Mouse (Mus musculus): Measurements from ENCODE around the gene Ovol3. TPM values are rescaled to one million over a fixed set of nuclear protein-coding genes. Genes with fewer than 3 reads are reported as not detected.
A peak's percentile ranks its signal among the peaks of the same experiment; 100 is the strongest.

The Ovol3 gene
- polyA plus RNA-seq, 1 experiment = not detected

- Histone ChIP-seq H3K27ac (ENCODE audit: insufficient read depth, low read length) (no peak overlapping the region), H3K4me3 (ENCODE audit: insufficient read depth, low read length) (no peak overlapping the region), H3K4me1 (ENCODE audit: control insufficient read depth, insufficient read depth, low read length) (peaks cover 4% of the 10 kb centered on the region)
- TF ChIP-seq CTCF (IDR thresholded peaks at IDR 0.05; ENCODE audit: borderline replicate concordance, insufficient read depth, low read length) (no peak), POLR2A (IDR thresholded peaks at IDR 0.05; ENCODE audit: low read depth, low read length) (no peak)
Measured at GRCm38 (mm10) chr7:30197592-30198129, 37.9 kb downstream of the Ovol3 start.

- peaks cover 4% of the 10 kb centered on the region for H3K4me1 ChIP-seq (ENCODE audit: control insufficient read depth, insufficient read depth, low read length)
- no peak overlapping the region for H3K27ac ChIP-seq (ENCODE audit: insufficient read depth, low read length)
- TF ChIP-seq CTCF (IDR thresholded peaks at IDR 0.05; ENCODE audit: borderline replicate concordance, insufficient read depth, low read length) (no peak), POLR2A (IDR thresholded peaks at IDR 0.05; ENCODE audit: low read depth, low read length) (no peak)
- no peak overlapping the region for H3K4me3 ChIP-seq (ENCODE audit: insufficient read depth, low read length)
Measured at GRCm38 (mm10) chr7:30196171-30196570, 39.4 kb downstream of the Ovol3 start.

GRCm38 (mm10) chr7:30195461-30195860 is 40.1 kb downstream of the Ovol3 start:
- H3K4me3 ChIP-seq (ENCODE audit: insufficient read depth, low read length) = no peak overlapping the region

GRCm38 (mm10) chr7:30194884-30195283 is 40.6 kb downstream of the Ovol3 start:
- Histone ChIP-seq H3K4me1 (ENCODE audit: control insufficient read depth, insufficient read depth, low read length) (peaks cover 4% of the 10 kb centered on the region), H3K27ac (ENCODE audit: insufficient read depth, low read length) (peak overlapping the region; percentile 92), H3K4me3 (ENCODE audit: insufficient read depth, low read length) (peak overlapping the region; percentile 94)
- TF ChIP-seq POLR2A (IDR thresholded peaks at IDR 0.05; ENCODE audit: low read depth, low read length) (peak; percentile 96), CTCF (IDR thresholded peaks at IDR 0.05; ENCODE audit: borderline replicate concordance, insufficient read depth, low read length) (no peak)

More at GRCm38 (mm10) chr7:30195461-30195860, 40.1 kb downstream of the Ovol3 start:
- Histone ChIP-seq H3K4me1 (ENCODE audit: control insufficient read depth, insufficient read depth, low read length) (peaks cover 4% of the 10 kb centered on the region), H3K27ac (ENCODE audit: insufficient read depth, low read length) (peak overlapping the region; percentile 9; the same call in 1 of the 2 replicates)
- TF ChIP-seq POLR2A (IDR thresholded peaks at IDR 0.05; ENCODE audit: low read depth, low read length) (no peak), CTCF (IDR thresholded peaks at IDR 0.05; ENCODE audit: borderline replicate concordance, insufficient read depth, low read length) (no peak)

- H3K27ac ChIP-seq (ENCODE audit: insufficient read depth, low read length) = peak overlapping the region; percentile 92
- TF ChIP-seq CTCF (IDR thresholded peaks at IDR 0.05; ENCODE audit: borderline replicate concordance, insufficient read depth, low read length) = no peak
- peak; percentile 30; the same call in 1 of the 2 replicates for TF ChIP-seq POLR2A (IDR thresholded peaks at IDR 0.05; ENCODE audit: low read depth, low read length)
Measured at GRCm38 (mm10) chr7:30194101-30194831, 41.3 kb downstream of the Ovol3 start.

GRCm38 (mm10) chr7:30193581-30194100 is 41.9 kb downstream of the Ovol3 start:
- Histone ChIP-seq H3K27ac (ENCODE audit: insufficient read depth, low read length) (no peak overlapping the region), H3K4me1 (ENCODE audit: control insufficient read depth, insufficient read depth, low read length) (peaks cover 4% of the 10 kb centered on the region), H3K4me3 (ENCODE audit: insufficient read depth, low read length) (peak overlapping the region; percentile 94)
- TF ChIP-seq POLR2A (IDR thresholded peaks at IDR 0.05; ENCODE audit: low read depth, low read length) = peak; percentile 46; the same call in 1 of the 2 replicates
- TF ChIP-seq CTCF (IDR thresholded peaks at IDR 0.05; ENCODE audit: borderline replicate concordance, insufficient read depth, low read length) = no peak

More at GRCm38 (mm10) chr7:30194101-30194831, 41.3 kb downstream of the Ovol3 start:
- peaks cover 4% of the 10 kb centered on the region for H3K4me1 ChIP-seq (ENCODE audit: control insufficient read depth, insufficient read depth, low read length)
- H3K4me3 ChIP-seq (ENCODE audit: insufficient read depth, low read length) = peak overlapping the region; percentile 94

GRCm38 (mm10) chr7:30193013-30193412 is 42.5 kb downstream of the Ovol3 start:
- peak overlapping the region; percentile 94 for H3K4me3 ChIP-seq (ENCODE audit: insufficient read depth, low read length)
- H3K4me1 ChIP-seq (ENCODE audit: control insufficient read depth, insufficient read depth, low read length) = peaks cover 4% of the 10 kb centered on the region
- no peak overlapping the region for H3K27ac ChIP-seq (ENCODE audit: insufficient read depth, low read length)
- TF ChIP-seq POLR2A (IDR thresholded peaks at IDR 0.05; ENCODE audit: low read depth, low read length) = no peak
- no peak for TF ChIP-seq CTCF (IDR thresholded peaks at IDR 0.05; ENCODE audit: borderline replicate concordance, insufficient read depth, low read length)

GRCm38 (mm10) chr7:30192088-30192487 is 43.4 kb downstream of the Ovol3 start:
- no peak for TF ChIP-seq POLR2A (IDR thresholded peaks at IDR 0.05; ENCODE audit: low read depth, low read length)
- TF ChIP-seq CTCF (IDR thresholded peaks at IDR 0.05; ENCODE audit: borderline replicate concordance, insufficient read depth, low read length) = no peak
- H3K4me3 ChIP-seq (ENCODE audit: insufficient read depth, low read length) = no peak overlapping the region
- H3K27ac ChIP-seq (ENCODE audit: insufficient read depth, low read length) = no peak overlapping the region

GRCm38 (mm10) chr7:30189116-30189491 is 46.4 kb downstream of the Ovol3 start:
- TF ChIP-seq POLR2A (IDR thresholded peaks at IDR 0.05; ENCODE audit: low read depth, low read length) (no peak), CTCF (IDR thresholded peaks at IDR 0.05; ENCODE audit: borderline replicate concordance, insufficient read depth, low read length) (no peak)
- no peak overlapping the region for H3K27ac ChIP-seq (ENCODE audit: insufficient read depth, low read length)
- H3K4me1 ChIP-seq (ENCODE audit: control insufficient read depth, insufficient read depth, low read length) = no peaks in the 10 kb centered on the region
- no peak overlapping the region for H3K4me3 ChIP-seq (ENCODE audit: insufficient read depth, low read length)

More at GRCm38 (mm10) chr7:30192088-30192487, 43.4 kb downstream of the Ovol3 start:
- peaks cover 4% of the 10 kb centered on the region for H3K4me1 ChIP-seq (ENCODE audit: control insufficient read depth, insufficient read depth, low read length)
